Mouse (Mus musculus) liver, postnatal 0 days (tissue): ENCODE data around the gene Cutal.
"Not testable (repeated sequence)": the region's sequence is repeated elsewhere in the genome, so short reads cannot be mapped to it uniquely, and the experiment has no call there.

Experiments
- CTCF ChIP-seq: sonication (generic); IDR thresholded peaks from 2 replicates; pipeline ENCODE4 v1.5.1; 2016; ENCODE audit warnings: antibody characterized with exemption, low read depth
- EP300 ChIP-seq: IDR thresholded peaks from 2 replicates; pipeline ENCODE4 v1.6.1; 2016; ENCODE audit warnings: antibody characterized with exemption, low read depth, mild to moderate bottlenecking

GRCm38 (mm10) chr2:34840143-34840542, 34.1 kb upstream of the Cutal start:
- TF ChIP-seq EP300 = not testable (repeated sequence)
- TF ChIP-seq CTCF = peak; percentile 40
